Mouse (Mus musculus) forebrain, postnatal 0 days (tissue): ENCODE measurements around the gene Armh2. TPM values are rescaled to one million over a fixed set of nuclear protein-coding genes. Genes with fewer than 3 reads are reported as not detected.

Source experiments
- ATAC-seq: fragments of 200-750 bp; cut with Nextera tagmentation; 2 replicates; pipeline ENCODE4 v1.8.0; 2017; ENCODE audit warnings: mild to moderate bottlenecking, moderate library complexity
- DNase-seq: peaks from one replicate; pipeline ENCODE4 v3.0.0-alpha.2; 2015
- H3K27ac ChIP-seq: fragments of 300-500 bp; sonication (generic); 2 replicates; pipeline ENCODE4 v1.5.1; 2014; ENCODE audit warnings: low read depth, mild to moderate bottlenecking, antibody characterized with exemption, low read length, moderate library complexity, mixed read lengths
- H3K27me3 ChIP-seq: fragments of 300-500 bp; sonication (generic); 2 replicates; pipeline ENCODE4 v1.6.1; 2014; ENCODE audit warnings: mild to moderate bottlenecking, low read length, mixed read lengths; ENCODE audit not compliant: insufficient read depth
- H3K36me3 ChIP-seq: fragments of 300-500 bp; sonication (generic); 2 replicates; pipeline ENCODE4 v1.6.1; 2014; ENCODE audit warnings: mild to moderate bottlenecking, moderate library complexity; ENCODE audit not compliant: insufficient read depth
- H3K4me1 ChIP-seq: fragments of 300-500 bp; sonication (generic); 2 replicates; pipeline ENCODE4 v1.6.1; 2014; ENCODE audit warnings: antibody characterized with exemption; ENCODE audit not compliant: insufficient read depth
- H3K4me2 ChIP-seq: fragments of 300-500 bp; sonication (generic); 2 replicates; pipeline ENCODE4 v1.6.1; 2014; ENCODE audit warnings: low read depth, mild to moderate bottlenecking, moderate library complexity
- H3K4me3 ChIP-seq: fragments of 300-500 bp; sonication (generic); 2 replicates; pipeline ENCODE4 v1.5.1; 2014; ENCODE audit warnings: low read depth, low read length, mixed read lengths
- H3K9ac ChIP-seq: fragments of 300-500 bp; sonication (generic); 2 replicates; pipeline ENCODE4 v1.6.1; 2014; ENCODE audit warnings: mild to moderate bottlenecking
- H3K9me3 ChIP-seq: fragments of 300-500 bp; sonication (generic); 2 replicates; pipeline ENCODE4 v1.6.1; 2016; ENCODE audit warnings: low read length
- CTCF ChIP-seq: sonication (generic); IDR thresholded peaks from 2 replicates; pipeline ENCODE4 v1.5.1; 2016; ENCODE audit warnings: antibody characterized with exemption, control low read depth, low read depth
- WGBS: fragments of 180-500 bp; shearing (Covaris S2); extraction: QIAGEN DNeasy Blood & Tissue Kit; methylation state at CpG from one replicate; pipeline ENCODE4 v1.1.7; 2014; 5-methylcytosine and 5-hydroxymethylcytosine counted together
- polyA plus RNA-seq: library from polyadenylated mRNA; unstranded; fragments of >200 nt; fragmentation: Nextera tagmentation; extraction: Ambion mirVana; gene quantifications from 2 replicates; pipeline ENCODE4 v1.2.1, GENCODE M21; 2015
- total RNA-seq: library from RNA; depleted of rRNA; stranded (reverse); fragments of >200 nt; gene quantifications from 2 replicates; pipeline ENCODE4 v1.2.3, GENCODE M21; 2014; rRNA removed

The Armh2 gene
- total RNA-seq (0.86 TPM in 1 of 2 replicates, not detected in the other), polyA plus RNA-seq (not detected in 2 replicates)

DNA sequence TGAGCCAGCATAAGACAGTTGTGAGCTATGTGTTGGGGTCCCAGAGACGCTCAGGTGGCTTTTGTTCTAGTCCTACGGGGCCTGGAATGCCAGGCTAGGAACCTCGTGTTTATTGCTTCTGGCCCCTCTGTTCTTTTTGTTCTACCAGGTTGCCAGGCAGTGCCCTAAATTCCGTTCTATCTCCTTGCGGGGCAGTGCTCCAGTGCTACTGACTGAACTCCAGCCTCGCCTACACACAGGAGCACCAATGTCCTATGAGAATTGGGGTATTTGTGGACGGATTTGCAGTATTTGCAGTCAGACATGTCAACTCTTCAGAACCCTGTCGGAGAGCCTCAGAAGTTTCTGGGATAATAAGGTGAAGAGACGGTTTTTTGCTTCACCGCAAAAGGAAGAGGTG is at the start of gene Armh2:
TSS of gene Armh2 (plus strand) at position 205 of the 400 bp plus-strand sequence.
- no peaks in the 10 kb centered on the region for H3K9me3 ChIP-seq
- WGBS = 86% methylated on average over 10 of the region's 10 CpGs
- no peak within 1 kb of the TSS for H3K27ac ChIP-seq
- no peak within 1 kb of the TSS for H3K4me2 ChIP-seq
- no peak within 1 kb of the TSS for H3K4me3 ChIP-seq
- no peak for DNase-seq
- H3K4me1 ChIP-seq = no peaks in the 10 kb centered on the region
- no peaks in the 10 kb centered on the region for H3K36me3 ChIP-seq
- H3K9ac ChIP-seq = no peak within 1 kb of the TSS
- TF ChIP-seq CTCF = no peak
- no peak for ATAC-seq
- no peaks in the 10 kb centered on the region for H3K27me3 ChIP-seq

DNA sequence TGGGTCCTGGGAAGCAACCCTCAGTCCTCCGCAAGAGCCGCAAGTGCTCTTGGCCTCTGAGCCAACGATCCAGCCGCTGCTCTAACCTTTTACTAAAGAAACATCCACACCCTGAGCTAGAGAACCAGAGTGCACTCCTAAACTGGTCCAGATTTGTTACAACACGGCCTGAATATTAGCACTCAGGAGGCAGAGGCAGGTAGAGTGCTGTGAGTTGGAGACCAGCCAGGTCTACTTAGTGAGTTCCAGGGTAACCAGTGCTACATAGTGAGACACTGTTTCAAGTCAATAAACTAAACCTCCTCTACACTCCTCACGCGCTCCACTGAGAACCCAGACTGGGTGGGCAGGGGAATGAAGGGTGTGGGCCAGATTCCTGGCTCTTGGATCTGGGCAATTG is 47.7 kb upstream of the Armh2 start:
- WGBS = 88% methylated on average over 7 of the region's 7 CpGs
- Histone ChIP-seq H3K4me2 (no peak overlapping the region), H3K9me3 (no peaks in the 10 kb centered on the region), H3K4me1 (no peaks in the 10 kb centered on the region), H3K27ac (no peak overlapping the region), H3K27me3 (no peaks in the 10 kb centered on the region), H3K36me3 (peaks cover 29% of the 10 kb centered on the region), H3K9ac (no peak overlapping the region), H3K4me3 (no peak overlapping the region)
- TF ChIP-seq CTCF = no peak
- no peak for ATAC-seq
- DNase-seq = no peak

DNA sequence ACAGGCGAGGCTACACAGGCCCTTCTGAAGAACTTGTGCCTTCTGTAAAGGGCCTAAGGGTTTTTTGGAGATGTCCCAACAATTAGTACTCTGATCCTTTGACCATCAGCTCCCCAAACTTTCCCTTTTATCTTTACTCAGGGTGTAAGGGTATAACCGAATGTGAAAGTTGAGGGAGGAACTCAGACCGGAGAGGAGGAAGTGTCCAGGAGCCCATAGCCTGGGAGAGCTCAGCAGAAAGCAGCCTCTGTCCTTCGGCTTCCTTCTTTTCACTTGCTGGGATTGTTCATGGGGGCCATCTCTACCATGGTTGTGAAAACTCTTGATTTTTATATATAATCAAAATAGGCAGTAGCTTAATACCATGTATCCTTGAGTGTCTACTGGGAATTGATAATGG is 42.3 kb upstream of the Armh2 start:
- Histone ChIP-seq H3K27me3 (no peaks in the 10 kb centered on the region), H3K4me2 (no peak overlapping the region), H3K36me3 (peaks cover 51% of the 10 kb centered on the region), H3K4me1 (no peaks in the 10 kb centered on the region), H3K4me3 (no peak overlapping the region), H3K9ac (no peak overlapping the region), H3K9me3 (no peaks in the 10 kb centered on the region), H3K27ac (no peak overlapping the region)
- DNase-seq (no peak), ATAC-seq (no peak)
- no peak for TF ChIP-seq CTCF
- WGBS = 83% methylated on average over 4 of the region's 4 CpGs

DNA sequence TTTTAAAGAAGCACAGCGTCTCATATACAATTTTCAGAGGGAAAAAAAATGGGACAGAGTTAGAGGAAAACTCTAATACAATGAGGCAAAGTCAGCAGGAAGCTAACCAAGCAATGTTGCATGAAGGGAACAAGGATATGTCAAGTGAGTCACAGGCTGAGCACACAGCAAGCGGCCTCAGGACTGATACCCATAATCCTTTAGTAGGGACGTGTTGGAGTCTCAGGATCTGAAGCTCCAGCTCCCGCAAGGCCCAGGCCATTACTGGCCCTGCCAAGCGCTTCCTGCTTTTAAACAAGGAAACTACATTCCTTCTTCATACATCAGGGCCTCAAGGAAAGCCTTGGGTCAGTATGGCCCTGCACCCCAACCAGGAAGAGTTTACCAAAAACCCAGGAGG is 38.9 kb upstream of the Armh2 start:
- no peaks in the 10 kb centered on the region for H3K9me3 ChIP-seq
- WGBS = 89% methylated on average over 5 of the region's 5 CpGs
- H3K4me3 ChIP-seq = no peak overlapping the region
- no peak overlapping the region for H3K9ac ChIP-seq
- H3K27ac ChIP-seq = no peak overlapping the region
- H3K4me1 ChIP-seq = no peaks in the 10 kb centered on the region
- H3K4me2 ChIP-seq = no peak overlapping the region
- DNase-seq = no peak
- ATAC-seq = no peak
- TF ChIP-seq CTCF = no peak
- H3K27me3 ChIP-seq = no peaks in the 10 kb centered on the region
- H3K36me3 ChIP-seq = peaks cover 26% of the 10 kb centered on the region

DNA sequence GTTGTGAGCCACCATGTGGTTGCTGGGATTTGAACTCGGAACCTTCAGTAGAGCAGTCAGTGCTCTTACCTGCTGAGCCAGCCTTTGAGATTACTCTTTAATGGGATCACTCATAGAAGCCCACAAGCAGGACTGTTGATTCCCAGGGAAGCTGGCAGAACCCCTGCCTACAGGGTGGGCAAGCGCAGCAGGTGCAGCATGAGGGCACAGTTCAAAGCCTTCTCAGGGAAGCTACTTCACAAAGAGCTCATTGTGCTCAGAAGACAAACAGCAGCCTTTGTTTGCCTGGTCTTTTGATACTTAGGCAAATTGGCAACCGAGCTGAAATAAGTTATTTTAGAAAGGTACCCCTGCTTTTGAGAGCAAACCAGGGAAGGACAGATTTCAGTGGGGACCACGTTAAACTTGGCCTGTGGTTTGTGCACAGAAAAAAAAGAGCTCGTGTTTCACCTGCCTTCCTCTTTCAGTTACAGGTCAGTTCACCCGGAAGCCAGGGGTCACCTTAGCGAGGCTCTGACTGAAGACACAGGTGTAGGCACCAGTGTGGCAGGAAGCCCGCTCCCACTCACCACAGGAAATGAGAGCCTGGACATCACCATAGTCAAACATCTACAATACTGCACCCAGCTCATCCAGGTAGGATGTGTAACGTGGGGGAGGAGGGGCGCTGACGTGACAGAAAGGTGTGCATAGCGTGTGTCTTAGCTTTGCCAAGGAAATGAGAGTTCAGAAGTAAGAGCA is 31.2 kb upstream of the Armh2 start:
- 64% methylated on average over 12 of the region's 12 CpGs for WGBS
- no peak for TF ChIP-seq CTCF
- DNase-seq (no peak), ATAC-seq (no peak)
- Histone ChIP-seq H3K27me3 (no peaks in the 10 kb centered on the region), H3K4me2 (no peak overlapping the region), H3K36me3 (peaks cover 10% of the 10 kb centered on the region; the same call in 1 of the 2 replicates), H3K4me1 (no peaks in the 10 kb centered on the region), H3K4me3 (no peak overlapping the region), H3K9ac (no peak overlapping the region), H3K9me3 (no peaks in the 10 kb centered on the region), H3K27ac (no peak overlapping the region)

DNA sequence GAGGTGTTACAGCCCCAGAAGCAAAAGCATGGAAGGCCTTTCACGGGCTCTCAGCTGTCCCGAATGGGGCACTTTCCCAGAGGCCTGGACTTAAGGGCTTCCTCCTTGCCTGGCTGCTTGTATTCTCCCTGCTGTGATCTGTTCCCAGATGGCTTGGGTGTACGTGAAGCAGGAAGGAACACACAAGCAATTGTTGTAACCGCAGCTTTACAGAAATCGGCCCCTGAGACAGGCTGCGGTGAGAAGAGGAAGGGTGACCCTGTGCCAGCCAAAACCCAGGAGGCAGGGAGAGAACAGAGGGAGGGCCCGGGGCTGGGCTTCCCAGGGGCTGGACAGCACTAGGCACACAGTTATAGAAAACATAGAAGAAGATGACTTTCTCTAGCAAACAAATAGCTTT is 30.1 kb upstream of the Armh2 start:
- no peak for ATAC-seq
- WGBS = 54% methylated on average over 7 of the region's 7 CpGs

DNA sequence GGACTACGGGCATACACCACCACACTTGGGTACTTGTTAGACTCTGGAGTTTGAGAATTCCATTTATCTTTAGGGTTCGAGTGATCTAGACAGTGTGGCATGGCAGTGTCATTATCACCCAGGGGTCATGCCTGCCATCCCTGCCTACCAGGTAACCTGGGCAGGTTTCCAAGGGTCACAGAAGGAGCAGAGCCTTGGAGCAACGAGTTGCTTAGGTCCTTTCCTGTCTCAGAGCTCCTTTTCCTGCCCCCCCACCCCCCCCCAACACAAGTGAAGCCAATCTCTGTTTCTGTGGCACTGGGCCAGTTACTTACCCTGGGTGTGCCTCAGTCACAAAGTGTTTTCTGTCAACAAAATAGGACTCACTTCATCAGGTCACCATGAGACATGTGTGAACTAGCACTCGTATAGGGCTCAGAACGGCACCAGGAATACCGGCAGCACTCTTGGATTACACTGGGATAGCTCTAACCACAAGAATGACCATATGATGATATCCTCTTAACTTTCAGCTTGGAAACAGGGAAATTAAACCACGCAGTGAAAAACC is 28.4 kb upstream of the Armh2 start:
- Histone ChIP-seq H3K4me1 (no peaks in the 10 kb centered on the region), H3K36me3 (peaks cover 36% of the 10 kb centered on the region), H3K4me3 (no peak overlapping the region), H3K27ac (no peak overlapping the region), H3K27me3 (no peaks in the 10 kb centered on the region), H3K9me3 (no peaks in the 10 kb centered on the region), H3K9ac (no peak overlapping the region), H3K4me2 (no peak overlapping the region)
- no peak for TF ChIP-seq CTCF
- no peak for ATAC-seq
- no peak for DNase-seq
- WGBS = 86% methylated on average over 7 of the region's 7 CpGs

More for the DNA sequence above, 30.1 kb upstream of the Armh2 start:
- H3K9ac ChIP-seq = no peak overlapping the region
- no peak for DNase-seq
- peaks cover 22% of the 10 kb centered on the region for H3K36me3 ChIP-seq
- H3K27ac ChIP-seq = no peak overlapping the region
- no peak overlapping the region for H3K4me2 ChIP-seq
- no peak overlapping the region for H3K4me3 ChIP-seq
- H3K9me3 ChIP-seq = no peaks in the 10 kb centered on the region
- TF ChIP-seq CTCF = no peak
- H3K4me1 ChIP-seq = no peaks in the 10 kb centered on the region
- H3K27me3 ChIP-seq = no peaks in the 10 kb centered on the region
